Mouse (Mus musculus) retina, adult 2 months (tissue): ENCODE measurements around the gene Lrrc20.

ENCODE experiments used
- DNase-seq: peaks from one replicate; pipeline ENCODE4 v3.0.0-alpha.2; 2012; ENCODE audit warnings: low read depth, low spot score

The Lrrc20 gene

GRCm38 (mm10) chr10:61512215-61512889, 36.8 kb downstream of the Lrrc20 start:
- no peak for DNase-seq

DNA sequence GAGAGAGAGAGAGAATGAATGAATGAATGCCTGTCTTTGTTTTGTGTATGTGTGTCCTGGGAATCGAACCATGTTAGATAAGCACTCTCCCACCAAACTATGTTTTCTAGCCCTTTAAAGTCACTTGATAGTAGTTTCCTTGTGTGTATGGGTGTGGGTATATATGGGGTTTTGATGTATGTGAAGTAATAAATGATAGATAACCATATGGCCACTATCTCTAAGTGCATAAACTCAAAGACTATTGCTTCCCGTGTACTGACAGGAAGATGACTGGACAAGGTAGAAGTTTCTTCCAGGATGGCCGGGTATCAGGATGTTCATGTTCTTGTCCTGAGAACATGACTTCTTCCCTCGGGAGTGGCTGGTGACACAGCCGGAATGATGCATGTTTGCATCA, 41.3 kb downstream of the Lrrc20 start:
- DNase-seq = no peak

GRCm38 (mm10) chr10:61517296-61518071, 41.9 kb downstream of the Lrrc20 start:
- DNase-seq = no peak

GRCm38 (mm10) chr10:61518320-61518719, 42.7 kb downstream of the Lrrc20 start:
- DNase-seq = no peak

DNA sequence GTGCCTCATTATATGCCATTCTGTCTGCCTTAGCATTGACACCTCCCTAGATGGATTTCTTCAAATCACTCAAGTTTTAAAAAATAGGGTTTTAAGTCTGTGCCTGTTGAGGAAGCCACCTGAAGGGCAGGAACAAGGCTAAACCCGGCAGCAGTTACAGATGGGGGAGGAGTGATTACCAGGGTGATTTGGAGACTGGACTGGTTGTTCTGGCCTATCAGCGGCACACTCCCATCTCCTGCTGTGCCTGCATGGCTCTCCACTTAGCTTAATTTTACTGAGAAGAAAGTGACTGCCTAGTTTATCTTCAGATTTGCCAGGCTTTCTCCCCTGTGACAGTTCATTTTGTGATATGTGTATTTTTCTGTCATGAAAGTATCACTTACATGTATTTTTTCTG, 43.9 kb downstream of the Lrrc20 start:
- no peak for DNase-seq

DNA sequence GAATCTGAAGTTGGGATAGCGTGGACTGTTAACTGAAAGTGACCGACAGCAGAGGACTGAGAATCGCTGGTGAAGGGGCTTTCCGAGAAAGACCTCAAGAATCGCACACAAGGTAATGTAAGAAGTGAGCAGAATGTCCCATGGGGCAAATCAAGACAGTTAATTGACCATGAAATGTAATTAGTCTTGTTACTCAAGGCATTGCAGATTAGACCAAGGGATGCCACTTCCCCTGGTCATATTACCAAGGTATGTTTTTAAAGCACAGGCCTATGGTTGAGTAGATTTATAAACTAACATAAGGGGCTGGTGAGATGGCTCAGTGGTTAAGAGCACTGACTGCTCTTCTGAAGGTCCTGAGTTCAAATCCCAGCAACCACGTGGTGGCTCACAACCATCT, 45.1 kb downstream of the Lrrc20 start:
- no peak for DNase-seq

DNA sequence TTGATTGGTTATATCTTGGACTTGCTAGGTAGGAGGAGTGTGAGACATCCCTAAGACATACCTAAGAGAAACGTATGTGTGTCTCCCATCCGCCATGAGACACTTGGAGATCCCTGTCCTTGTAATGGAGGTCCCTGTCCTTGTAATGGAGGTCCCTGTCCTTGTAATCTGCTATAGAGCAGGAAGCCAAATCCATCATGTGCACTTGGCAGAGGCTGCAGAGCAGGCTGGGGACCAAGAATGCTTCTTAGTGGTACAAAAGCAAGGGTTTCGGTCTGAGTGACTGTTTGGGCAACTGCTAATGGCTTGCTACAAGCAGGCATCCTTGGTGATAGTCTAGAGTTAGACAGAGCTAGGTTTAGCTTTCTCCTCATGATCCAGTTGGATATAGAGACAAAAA, 55.3 kb downstream of the Lrrc20 start:
- no peak for DNase-seq

- DNase-seq = no peak
These were observed 57.7 kb downstream of the Lrrc20 start for GRCm38 (mm10) chr10:61533285-61533684.

DNA sequence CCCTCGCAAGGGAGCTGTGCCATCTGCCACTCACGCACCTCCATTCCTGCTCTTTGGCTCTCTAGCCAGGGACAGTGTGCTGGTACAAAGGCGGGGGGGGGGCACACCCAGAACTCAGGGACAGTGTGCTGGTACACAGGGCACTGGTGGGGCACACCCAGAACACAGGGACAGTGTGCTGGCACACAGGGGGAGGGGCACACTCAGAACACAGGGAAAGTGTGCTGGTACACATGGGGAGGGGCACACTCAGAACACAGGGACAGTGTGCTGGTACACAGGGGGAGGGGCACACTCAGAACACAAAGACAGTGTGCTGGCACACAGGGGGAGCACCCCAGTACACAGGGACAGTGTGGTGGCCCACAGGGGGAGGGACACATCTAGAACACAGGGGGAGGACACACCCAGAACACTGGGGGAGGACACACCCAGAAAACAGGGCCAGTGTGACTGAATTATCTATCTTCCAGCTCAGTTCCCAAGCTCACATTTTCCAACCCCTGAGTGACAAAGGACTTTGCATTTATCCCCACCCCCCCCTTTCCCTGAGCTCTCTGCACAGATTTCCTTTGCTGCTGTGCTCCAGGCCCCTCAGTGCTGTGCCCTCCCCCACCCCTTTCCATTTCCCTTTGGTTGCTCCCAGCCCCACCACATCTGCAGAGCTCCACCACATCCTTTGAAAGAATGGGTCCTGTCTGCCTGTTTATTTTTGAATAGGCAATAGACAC, 58.9 kb downstream of the Lrrc20 start:
- DNase-seq = no peak

- DNase-seq = no peak
These were observed 59.8 kb downstream of the Lrrc20 start for GRCm38 (mm10) chr10:61535441-61535840.

GRCm38 (mm10) chr10:61536130-61537035, 60.8 kb downstream of the Lrrc20 start:
- DNase-seq = no peak

GRCm38 (mm10) chr10:61537036-61537380, 61.4 kb downstream of the Lrrc20 start:
- no peak for DNase-seq

GRCm38 (mm10) chr10:61538446-61538845, 62.8 kb downstream of the Lrrc20 start:
- DNase-seq = no peak

DNA sequence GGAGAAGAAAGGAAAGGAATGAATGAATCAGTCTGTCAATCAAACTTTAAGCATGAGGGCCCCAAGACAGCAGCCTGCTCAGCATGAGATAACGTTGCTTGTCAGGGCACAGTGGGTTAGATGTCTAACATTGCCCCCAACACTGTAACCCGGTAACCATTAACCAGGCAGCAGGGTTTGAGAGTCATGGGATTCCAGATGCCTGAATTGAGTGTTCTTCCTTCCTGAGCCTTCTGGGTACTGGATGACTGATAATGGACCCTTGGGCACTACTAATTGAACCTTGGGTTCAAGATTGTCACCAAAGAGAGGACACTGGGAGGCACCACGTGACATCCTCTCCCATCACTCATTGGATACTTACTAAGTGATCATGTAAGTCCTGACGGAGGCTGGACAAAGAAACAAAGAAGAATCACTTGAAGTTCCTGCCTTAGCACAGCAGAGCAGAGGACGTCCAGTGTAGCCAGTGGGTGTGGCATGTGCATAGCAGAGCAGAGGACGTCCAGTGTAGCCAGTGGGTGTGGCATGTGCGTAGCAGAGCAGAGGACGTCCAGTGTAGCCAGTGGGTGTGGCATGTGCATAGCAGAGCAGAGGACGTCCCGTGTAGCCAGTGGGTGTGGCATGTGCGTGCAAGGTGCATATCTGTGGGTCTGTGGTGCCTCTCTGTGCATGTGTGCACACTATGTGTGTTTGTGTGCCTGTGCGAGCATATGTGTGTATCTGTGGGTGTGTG, 68.7 kb downstream of the Lrrc20 start:
- DNase-seq = no peak

DNA sequence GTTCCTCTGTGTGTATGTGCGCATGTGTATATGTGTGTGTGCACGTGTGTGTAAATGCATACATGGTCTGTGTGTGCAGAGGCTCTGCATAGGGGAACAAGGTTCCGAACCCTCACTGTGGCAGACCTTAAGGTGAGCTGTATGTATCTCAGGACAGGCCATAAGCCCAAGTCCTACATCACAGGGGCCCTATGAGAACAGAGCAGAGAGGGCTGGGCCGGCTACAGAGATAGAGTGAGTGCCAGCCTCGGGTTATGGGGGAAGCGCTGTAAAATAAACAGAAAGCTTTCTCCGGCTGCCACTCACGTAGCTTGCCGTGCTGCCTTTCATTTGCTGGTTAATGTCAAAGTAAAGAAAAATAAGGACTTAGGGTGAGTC, 69.3 kb downstream of the Lrrc20 start:
- no peak for DNase-seq

GRCm38 (mm10) chr10:61550106-61550505, 74.5 kb downstream of the Lrrc20 start:
- no peak for DNase-seq

DNA sequence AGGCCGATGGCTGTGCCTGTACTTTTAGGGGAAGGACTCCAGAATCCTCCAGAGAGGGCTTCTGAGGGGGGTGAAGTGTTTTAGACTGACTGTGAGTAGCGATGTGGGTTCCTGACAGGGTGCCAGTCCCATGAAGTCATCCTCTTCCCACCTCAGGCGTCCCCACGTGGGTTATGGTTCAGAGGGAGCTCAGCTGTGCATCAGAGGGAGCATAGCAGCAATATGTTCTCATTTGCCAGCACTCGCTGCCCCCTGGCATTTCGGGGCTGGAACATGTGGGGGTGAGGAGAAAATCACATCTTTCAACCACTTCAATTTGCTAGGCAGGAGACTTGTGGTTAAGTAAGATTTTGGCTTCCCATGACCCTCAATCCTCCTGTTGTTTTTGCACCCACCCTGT, 79.6 kb downstream of the Lrrc20 start:
- no peak for DNase-seq

DNA sequence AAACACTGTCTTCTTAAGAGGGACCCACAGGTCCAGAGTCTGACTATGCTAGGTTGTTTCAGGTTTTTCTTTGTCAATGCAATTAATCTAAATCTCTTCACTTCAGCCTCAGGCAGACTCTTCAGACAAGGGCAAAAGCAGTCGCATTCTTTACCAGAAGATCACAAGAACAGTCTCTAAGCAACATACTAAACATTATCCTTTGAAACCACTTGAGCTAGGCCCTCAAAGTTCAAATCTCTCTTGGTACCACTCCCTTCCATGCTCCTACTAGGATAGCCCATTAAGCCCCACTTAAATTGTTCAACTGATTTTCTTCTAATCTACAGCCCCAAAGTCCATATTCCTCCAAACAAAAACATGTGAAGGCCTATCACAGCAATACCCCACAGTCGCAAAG, 83.0 kb downstream of the Lrrc20 start:
- DNase-seq = no peak

- no peak for DNase-seq
These were observed 83.9 kb downstream of the Lrrc20 start for GRCm38 (mm10) chr10:61559544-61559943.

DNA sequence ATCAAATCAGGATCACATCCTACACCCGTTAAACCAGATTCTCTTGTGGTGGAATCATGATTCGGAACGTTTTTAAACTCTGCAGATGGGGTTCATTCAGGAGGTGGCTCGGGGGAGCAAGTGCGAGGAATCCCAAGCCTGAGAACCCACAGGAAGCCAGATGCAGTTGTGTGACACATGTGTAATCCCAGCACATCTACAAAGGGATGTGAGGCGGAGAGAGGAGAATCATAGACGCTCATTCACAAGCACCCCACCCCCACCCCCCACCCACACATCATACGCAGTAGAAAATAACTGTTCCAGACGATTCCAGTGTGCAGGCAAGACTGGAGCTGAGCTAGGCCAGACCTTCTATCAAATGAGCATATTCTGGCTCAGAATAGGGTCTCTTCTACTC, 87.9 kb downstream of the Lrrc20 start:
- DNase-seq = no peak

- no peak for DNase-seq
These were observed 88.8 kb downstream of the Lrrc20 start for GRCm38 (mm10) chr10:61564408-61564807.
